In genomic region chr2:131545386-131546307, GRCm38 (mm10) we compare ENCODE assay signal across 8 mouse cellular contexts. TPM values are rescaled to one million over a fixed set of nuclear protein-coding genes. Genes with fewer than 3 reads are reported as not detected.
A peak's percentile ranks its signal among the peaks of the same experiment; 100 is the strongest.
DNase-seq lines count a peak whose midpoint lies in the region; ATAC-seq and TF ChIP-seq lines count a peak whose summit lies in the region.

No protein-coding gene starts in this region.

- DNase-seq in left cerebral cortex, adult 11 months (ENCODE audit: low spot score): peak; percentile 42
- DNase-seq in left cerebral cortex, adult 8-10 months (ENCODE audit: low spot score in 2 of 2): no peak
- DNase-seq in cerebellum, adult 9-11 months: peak; percentile 39
- DNase-seq in left cerebral cortex, postnatal 4 days: peak; percentile 69
- DNase-seq in spleen, adult 2 months (ENCODE audit: low read depth in 1 of 2, low spot score in 2 of 2): peak; percentile 21 to 29

- 3% methylated on average over 45 of the region's 45 CpGs for WGBS in hindbrain, embryonic 16.5 days
- 4% methylated on average over 45 of the region's 45 CpGs for WGBS in spleen, adult 2 months

- TF ChIP-seq CTCF in spleen, adult 2 months (IDR thresholded peaks at IDR 0.05; ENCODE audit: extremely low read depth, insufficient read depth, insufficient read length, insufficient replicate concordance): peak; percentile 44; the same call in 1 of the 2 replicates

- H3K4me3 ChIP-seq in hindbrain, embryonic 16.5 days (ENCODE audit: low read length): peak overlapping the region; percentile 46
- peak overlapping the region; percentile 28; the same call in 1 of the 2 replicates for H3K4me3 ChIP-seq in spleen, adult 2 months (ENCODE audit: extremely low read depth, insufficient read depth, insufficient read length)

- intact Hi-C loops in left cerebral cortex, postnatal 4 days (cut with DNase I): loop anchor here (5.0 to 10.0 kb wide), 2 partner anchors 267 to 399 kb away; no protein-coding TSS in a partner anchor

- TF ChIP-seq POLR2A in spleen, adult 2 months (IDR thresholded peaks at IDR 0.05; ENCODE audit: low read depth, low read length): no peak

- peaks cover 16% of the 10 kb centered on the region for H3K4me1 ChIP-seq in hindbrain, embryonic 16.5 days (ENCODE audit: control insufficient read depth, insufficient read depth, low read depth, low read length)
- peaks cover 4% of the 10 kb centered on the region; the same call in 1 of the 2 replicates for H3K4me1 ChIP-seq in spleen, adult 2 months (ENCODE audit: control insufficient read depth, insufficient read depth, insufficient read length)

- H3K9ac ChIP-seq in hindbrain, embryonic 16.5 days (ENCODE audit: low read depth, low read length): peak overlapping the region; percentile 58

- no peaks in the 10 kb centered on the region for H3K9me3 ChIP-seq in hindbrain, embryonic 16.5 days (ENCODE audit: control insufficient read depth, low read length)

- peaks cover 33% of the 10 kb centered on the region for H3K27me3 ChIP-seq in hindbrain, embryonic 16.5 days (replicated peaks; ENCODE audit: control insufficient read depth, insufficient read depth, low read length)
- peaks cover 7% of the 10 kb centered on the region; the same call in 1 of the 2 replicates for H3K27me3 ChIP-seq in spleen, adult 2 months (ENCODE audit: control insufficient read depth, insufficient read depth, low read length)

- no peaks in the 10 kb centered on the region for H3K36me3 ChIP-seq in hindbrain, embryonic 16.5 days (ENCODE audit: control insufficient read depth, insufficient read depth, low read length)
- H3K36me3 ChIP-seq in spleen, adult 2 months (ENCODE audit: control insufficient read depth, insufficient read depth, low read length): no peaks in the 10 kb centered on the region

- no peak overlapping the region for H3K27ac ChIP-seq in hindbrain, embryonic 16.5 days (ENCODE audit: low read depth, low read length)
- H3K27ac ChIP-seq in spleen, adult 2 months (ENCODE audit: insufficient read depth, low read length): no peak overlapping the region

- peak overlapping the region; percentile 78 for H3K4me2 ChIP-seq in hindbrain, embryonic 16.5 days (ENCODE audit: low read length)

- ATAC-seq in frontal cortex, adult (ENCODE audit: low TSS enrichment): peak; percentile 11
- peak; percentile 37; the same call in 1 of the 2 replicates for ATAC-seq in hindbrain, embryonic 16.5 days
- ATAC-seq in megakaryocyte-erythroid progenitor cell, adult 5-6 weeks (replicated peaks; ENCODE audit: low FRiP score, low TSS enrichment, poor library complexity, severe bottlenecking): peak; percentile 71

RNA-seq across cellular contexts. Expression of gene Adra1d, which starts 16.4 kb away (rescaled TPM):
- total RNA-seq in left cerebral cortex, adult 8-10 months (2022): 10 to 100 TPM; 33.6 to 38.2 (median 36.4) TPM
- 0.29 and 0.65 TPM in 2 replicates for polyA plus RNA-seq in hindbrain, embryonic 16.5 days (2015; fragmentation: Nextera tagmentation; extraction: Ambion mirVana)
- total RNA-seq in left cerebral cortex, postnatal 4 days (2021): 1 to 10 TPM; 2.6 to 4.5 TPM
- not detected in 2 replicates for total RNA-seq in megakaryocyte-erythroid progenitor cell, adult 5-6 weeks (2014; fragmentation: Nextera tagmentation)
- not detected in 2 replicates for total RNA-seq in megakaryocyte-erythroid progenitor cell, adult 5-6 weeks (2017)
- 10.0 and 11.8 TPM in 2 replicates for polyA plus RNA-seq in spleen, adult 2 months (2012; rRNA removed)

RNA-seq across cellular contexts. Expression of gene Smox, which starts 54.4 kb away (rescaled TPM):
- 10 to 100 TPM; 48.6 to 64.3 (median 57.9) TPM for total RNA-seq in left cerebral cortex, adult 8-10 months (2022)
- polyA plus RNA-seq in hindbrain, embryonic 16.5 days (2015; fragmentation: Nextera tagmentation; extraction: Ambion mirVana): 60.3 and 70.9 TPM in 2 replicates
- total RNA-seq in left cerebral cortex, postnatal 4 days (2021): 10 to 100 TPM; 48.4 to 52.8 TPM
- 12.5 and 27.3 TPM in 2 replicates for total RNA-seq in megakaryocyte-erythroid progenitor cell, adult 5-6 weeks (2014; fragmentation: Nextera tagmentation)
- total RNA-seq in megakaryocyte-erythroid progenitor cell, adult 5-6 weeks (2017): 8.7 and 18.9 TPM in 2 replicates
- 63.9 and 91.7 TPM in 2 replicates for polyA plus RNA-seq in spleen, adult 2 months (2012; rRNA removed)

Comparison
In these comparisons a context has a peak if more than half of its experiments do, and no peak if none do; other contexts are left out.
1. DNase-seq: peak in left cerebral cortex, adult 11 months (single experiment), cerebellum, adult 9-11 months (single experiment), left cerebral cortex, postnatal 4 days (single experiment) and spleen, adult 2 months (2 of 2); none in left cerebral cortex, adult 8-10 months (0 of 2).
2. RNA of gene Adra1d, which starts 16.4 kb away (total RNA-seq): 33.6 to 38.2 TPM in left cerebral cortex, adult 8-10 months; 2.6 to 4.5 TPM in left cerebral cortex, postnatal 4 days and not detected in megakaryocyte-erythroid progenitor cell, adult 5-6 weeks; every median in the first group is over 4 times any median in the second.
3. ATAC-seq: peak in every context shown above with its lines; median percentile 71 in megakaryocyte-erythroid progenitor cell, adult 5-6 weeks; 37 in hindbrain, embryonic 16.5 days; 11 in frontal cortex, adult.